ENCODE assay signal across 15 mouse cellular contexts in genomic region chr13:63177232-63177631, GRCm38 (mm10).
DNase-seq lines count a peak whose midpoint lies in the region; ATAC-seq lines count a peak whose summit lies in the region.
"Had no signal": no experiment of that assay in that cellular context is flagged by ENCODE, and none has a peak within 500 bp of the region (broad histone marks: within the 10 kb centered on the region; RNA-seq: fewer than 3 reads in every experiment).

No protein-coding gene starts in this region.

- DNase-seq in frontal cortex, postnatal 14 days (ENCODE audit: low spot score in 2 of 2): no peak
- DNase-seq in right cerebral cortex, adult 2 months (ENCODE audit: low spot score in 2 of 2): peak; percentile 47 to 48
- no peak for DNase-seq in right cerebral cortex, postnatal 10 days (ENCODE audit: low spot score in 2 of 2)
- DNase-seq in cerebellum, postnatal 10 days: peak; percentile 62 to 66
- no peak for DNase-seq in Muller cell, postnatal 12 days (ENCODE audit: inconsistent ontology term)
- no peak for DNase-seq in spleen, adult 18-20 months
- DNase-seq in lung, postnatal 25 days (ENCODE audit: low spot score): no peak
- DNase-seq: adrenal gland, postnatal 14 days; heart, postnatal 4 days; kidney, adult 11 months; liver; liver, postnatal 0 days; lung, postnatal 36 days had no signal

- ATAC-seq in frontal cortex, adult (ENCODE audit: low TSS enrichment): peak; percentile 66
- ATAC-seq: hindbrain, embryonic 16.5 days; liver, postnatal 0 days had no signal

Comparison
In these comparisons a context has a peak if more than half of its experiments do, and no peak if none do; other contexts are left out.
1. DNase-seq: peak in right cerebral cortex, adult 2 months (2 of 2) and cerebellum, postnatal 10 days (2 of 2); none in frontal cortex, postnatal 14 days (0 of 2), right cerebral cortex, postnatal 10 days (0 of 2), Muller cell, postnatal 12 days (single experiment), spleen, adult 18-20 months (0 of 2) and lung, postnatal 25 days (single experiment).